Mouse (Mus musculus): ENCODE results near the gene Aup1.

- no peak for TF ChIP-seq CTCF (conservative IDR thresholded peaks at IDR 0.05; ENCODE audit: insufficient read depth, insufficient read length, low read depth, low read length)
- no peak for TF ChIP-seq POLR2A (IDR thresholded peaks at IDR 0.05; ENCODE audit: low read depth, low read length)
Observed at GRCm38 (mm10) chr6:83015749-83016148, 38.6 kb upstream of the Aup1 start.
